Mouse (Mus musculus): ENCODE results near the gene Glp2r.

DNA sequence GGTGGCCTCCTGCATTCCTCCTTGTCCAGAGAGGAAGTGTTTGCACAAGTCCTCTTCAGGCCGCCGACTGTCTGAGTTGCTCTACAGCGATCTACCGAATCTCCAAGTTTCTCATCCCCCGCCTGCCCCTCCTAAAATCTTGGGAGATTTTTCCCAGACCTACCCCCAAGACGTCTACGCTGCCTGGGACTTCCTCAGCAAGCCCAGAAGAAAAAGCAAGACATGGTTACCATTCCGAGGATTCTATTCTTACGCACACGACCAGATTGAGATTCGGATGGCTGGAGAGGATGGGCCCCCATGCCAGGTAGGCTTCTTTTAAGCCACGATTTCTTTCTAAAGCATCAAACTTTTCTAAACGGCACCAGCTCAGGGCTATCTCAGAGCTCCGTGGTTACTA lies at the start of gene Glp2r:
- no peak for TF ChIP-seq POLR2A (IDR thresholded peaks at IDR 0.05; ENCODE audit: extremely low read depth, insufficient read depth, low read length)
- no peak for TF ChIP-seq CTCF (IDR thresholded peaks at IDR 0.05; ENCODE audit: low read depth, low read length)
